Mouse (Mus musculus): ENCODE data around the gene Cela3b.
"Not testable (repeated sequence)": the region's sequence is repeated elsewhere in the genome, so short reads cannot be mapped to it uniquely, and the experiment has no call there.

Cela3b gene

GRCm38 (mm10) chr4:137461981-137462690 is 31.8 kb upstream of the Cela3b start:
- DNase-seq (ENCODE audit: low read depth, low spot score) = no peak

GRCm38 (mm10) chr4:137461217-137461616 is 30.9 kb upstream of the Cela3b start:
- no peak for DNase-seq (ENCODE audit: low read depth, low spot score)

- DNase-seq (ENCODE audit: low read depth, low spot score) = no peak
Observed at GRCm38 (mm10) chr4:137460676-137461075, 30.3 kb upstream of the Cela3b start.

GRCm38 (mm10) chr4:137458861-137459260 is 28.5 kb upstream of the Cela3b start:
- DNase-seq (ENCODE audit: low read depth, low spot score) = no peak

GRCm38 (mm10) chr4:137458310-137458709 is 28.0 kb upstream of the Cela3b start:
- DNase-seq (ENCODE audit: low read depth, low spot score) = no peak

- no peak for DNase-seq (ENCODE audit: low read depth, low spot score)
Observed at GRCm38 (mm10) chr4:137457292-137457691, 27.0 kb upstream of the Cela3b start.

GRCm38 (mm10) chr4:137456581-137456980 is 26.2 kb upstream of the Cela3b start:
- no peak for DNase-seq (ENCODE audit: low read depth, low spot score)

- no peak for DNase-seq (ENCODE audit: low read depth, low spot score)
Observed at GRCm38 (mm10) chr4:137454582-137454981, 24.2 kb upstream of the Cela3b start.

GRCm38 (mm10) chr4:137453234-137453767 is 23.0 kb upstream of the Cela3b start, which contains the start of gene 1700013G24Rik:
1700013G24Rik (plus strand) TSS chr4:137453284.
- DNase-seq (ENCODE audit: low read depth, low spot score) = no peak

GRCm38 (mm10) chr4:137452190-137452589 is 21.9 kb upstream of the Cela3b start:
- no peak for DNase-seq (ENCODE audit: low read depth, low spot score)

- no peak for DNase-seq (ENCODE audit: low read depth, low spot score)
Observed at GRCm38 (mm10) chr4:137449715-137450114, 19.4 kb upstream of the Cela3b start.

- no peak for DNase-seq (ENCODE audit: low read depth, low spot score)
Observed at GRCm38 (mm10) chr4:137449132-137449531, 18.8 kb upstream of the Cela3b start.

GRCm38 (mm10) chr4:137448641-137449040 is 18.3 kb upstream of the Cela3b start:
- no peak for DNase-seq (ENCODE audit: low read depth, low spot score)

GRCm38 (mm10) chr4:137448197-137448596 is 17.9 kb upstream of the Cela3b start:
- no peak for DNase-seq (ENCODE audit: low read depth, low spot score)

GRCm38 (mm10) chr4:137447363-137448196 is 17.2 kb upstream of the Cela3b start:
- DNase-seq (ENCODE audit: low read depth, low spot score) = no peak

- no peak for DNase-seq (ENCODE audit: low read depth, low spot score)
Observed at GRCm38 (mm10) chr4:137445881-137446280, 15.5 kb upstream of the Cela3b start.

- DNase-seq (ENCODE audit: low read depth, low spot score) = peak; percentile 54
Observed at GRCm38 (mm10) chr4:137443625-137444024, 13.3 kb upstream of the Cela3b start.

GRCm38 (mm10) chr4:137441332-137441731 is 11.0 kb upstream of the Cela3b start:
- DNase-seq (ENCODE audit: low read depth, low spot score) = no peak

GRCm38 (mm10) chr4:137438842-137439241 is 8.5 kb upstream of the Cela3b start:
- DNase-seq (ENCODE audit: low read depth, low spot score) = no peak

- no peak for DNase-seq (ENCODE audit: low read depth, low spot score)
Observed at GRCm38 (mm10) chr4:137436979-137437669, 6.8 kb upstream of the Cela3b start.

GRCm38 (mm10) chr4:137432700-137433550 is 2.6 kb upstream of the Cela3b start:
- DNase-seq (ENCODE audit: low read depth, low spot score) = not testable (repeated sequence)
